Mouse (Mus musculus) brain, embryonic 14.5 days (tissue): Measurements from ENCODE around the gene Golga4.

ENCODE experiments used
- CTCF ChIP-seq: fragments of 200-500 bp; IDR thresholded peaks from 2 replicates; pipeline ENCODE4 v1.5.1; 2012; ENCODE audit warnings: inconsistent platforms, mild to moderate bottlenecking, moderate library complexity, borderline replicate concordance; ENCODE audit not compliant: insufficient read depth, insufficient read length; ENCODE audit errors: extremely low read depth
- POLR2A ChIP-seq: fragments of 200-500 bp; IDR thresholded peaks from 2 replicates; pipeline ENCODE4 v1.6.1; 2012; ENCODE audit warnings: mild to moderate bottlenecking, inconsistent platforms, borderline replicate concordance; ENCODE audit not compliant: poor library complexity, insufficient read depth, insufficient read length, severe bottlenecking; ENCODE audit errors: extremely low read depth

- no peak for TF ChIP-seq CTCF
- no peak for TF ChIP-seq POLR2A
Observed at GRCm38 (mm10) chr9:118541851-118542250, 35.8 kb downstream of the Golga4 start.
